Mouse (Mus musculus): ENCODE results near the gene Fbxo6. TPM values are rescaled to one million over a fixed set of nuclear protein-coding genes. Genes with fewer than 3 reads are reported as not detected.
"Not testable (repeated sequence)": the region's sequence is repeated elsewhere in the genome, so short reads cannot be mapped to it uniquely, and the experiment has no call there.

Fbxo6 gene
- 10 to 100 TPM; 27.9 to 28.7 TPM for total RNA-seq (2021)

- DNase-seq (ENCODE audit: extremely low spot score in 1 of 2, low spot score in 1 of 2): peak; percentile 72 to 75
These were observed at the start of gene Fbxo6 for GRCm38 (mm10) chr4:148151267-148152168. Fbxo6 (minus strand) TSS chr4:148152140.

- DNase-seq (ENCODE audit: extremely low spot score in 1 of 2, low spot score in 1 of 2): no peak
These were observed 46.8 kb upstream of the Fbxo6 start for GRCm38 (mm10) chr4:148198721-148199120.

- DNase-seq (ENCODE audit: extremely low spot score in 1 of 2, low spot score in 1 of 2): no peak
These were observed 42.5 kb upstream of the Fbxo6 start for GRCm38 (mm10) chr4:148194400-148194799.

- DNase-seq (ENCODE audit: extremely low spot score in 1 of 2, low spot score in 1 of 2): no peak
These were observed 40.8 kb upstream of the Fbxo6 start for GRCm38 (mm10) chr4:148192707-148193245.

GRCm38 (mm10) chr4:148188767-148189166 lies 36.8 kb upstream of the Fbxo6 start:
- DNase-seq (ENCODE audit: extremely low spot score in 1 of 2, low spot score in 1 of 2): not testable (repeated sequence)

GRCm38 (mm10) chr4:148185819-148186218 lies 33.9 kb upstream of the Fbxo6 start:
- no peak for DNase-seq (ENCODE audit: extremely low spot score in 1 of 2, low spot score in 1 of 2)

GRCm38 (mm10) chr4:148184564-148184963 lies 32.6 kb upstream of the Fbxo6 start:
- DNase-seq (ENCODE audit: extremely low spot score in 1 of 2, low spot score in 1 of 2): no peak

GRCm38 (mm10) chr4:148182363-148182762 lies 30.4 kb upstream of the Fbxo6 start:
- DNase-seq (ENCODE audit: extremely low spot score in 1 of 2, low spot score in 1 of 2): no peak

- no peak for DNase-seq (ENCODE audit: extremely low spot score in 1 of 2, low spot score in 1 of 2)
These were observed 29.5 kb upstream of the Fbxo6 start for GRCm38 (mm10) chr4:148181483-148181882.

GRCm38 (mm10) chr4:148177716-148178115 lies 25.8 kb upstream of the Fbxo6 start:
- DNase-seq (ENCODE audit: extremely low spot score in 1 of 2, low spot score in 1 of 2): no peak

- DNase-seq (ENCODE audit: extremely low spot score in 1 of 2, low spot score in 1 of 2): not testable (repeated sequence)
These were observed 24.7 kb upstream of the Fbxo6 start for GRCm38 (mm10) chr4:148176603-148177002.

GRCm38 (mm10) chr4:148174495-148174862 lies 22.5 kb upstream of the Fbxo6 start:
- no peak for DNase-seq (ENCODE audit: extremely low spot score in 1 of 2, low spot score in 1 of 2)

GRCm38 (mm10) chr4:148173811-148174494 lies 22.0 kb upstream of the Fbxo6 start:
- peak; percentile 36 to 39 for DNase-seq (ENCODE audit: extremely low spot score in 1 of 2, low spot score in 1 of 2)

- DNase-seq (ENCODE audit: extremely low spot score in 1 of 2, low spot score in 1 of 2): no peak
These were observed 19.3 kb upstream of the Fbxo6 start for GRCm38 (mm10) chr4:148171261-148171660.

- DNase-seq (ENCODE audit: extremely low spot score in 1 of 2, low spot score in 1 of 2): peak; percentile 39 to 69
These were observed 18.9 kb upstream of the Fbxo6 start for GRCm38 (mm10) chr4:148170842-148171241.

GRCm38 (mm10) chr4:148169586-148169985 lies 17.6 kb upstream of the Fbxo6 start:
- DNase-seq (ENCODE audit: extremely low spot score in 1 of 2, low spot score in 1 of 2): no peak

GRCm38 (mm10) chr4:148168287-148168686 lies 16.3 kb upstream of the Fbxo6 start:
- DNase-seq (ENCODE audit: extremely low spot score in 1 of 2, low spot score in 1 of 2): peak in 1 of 2 experiments; percentile 79

GRCm38 (mm10) chr4:148166986-148167385 lies 15.0 kb upstream of the Fbxo6 start:
- DNase-seq (ENCODE audit: extremely low spot score in 1 of 2, low spot score in 1 of 2): peak in 1 of 2 experiments; percentile 88

GRCm38 (mm10) chr4:148166431-148166830 lies 14.5 kb upstream of the Fbxo6 start:
- peak in 1 of 2 experiments; percentile 59 for DNase-seq (ENCODE audit: extremely low spot score in 1 of 2, low spot score in 1 of 2)

- DNase-seq (ENCODE audit: extremely low spot score in 1 of 2, low spot score in 1 of 2): no peak
These were observed 13.6 kb upstream of the Fbxo6 start for GRCm38 (mm10) chr4:148165551-148165950.

GRCm38 (mm10) chr4:148164461-148164860 lies 12.5 kb upstream of the Fbxo6 start:
- DNase-seq (ENCODE audit: extremely low spot score in 1 of 2, low spot score in 1 of 2): no peak

All from layer of hippocampus, postnatal 25 days (tissue).